Mouse (Mus musculus): ENCODE results near the gene Tjp1.

GRCm38 (mm10) chr7:65357538-65357937 is 170.0 kb downstream of the Tjp1 start:
- no peak for TF ChIP-seq CTCF (IDR thresholded peaks at IDR 0.05; ENCODE audit: low read depth, low read length)
- TF ChIP-seq POLR2A (IDR thresholded peaks at IDR 0.05; ENCODE audit: extremely low read depth, insufficient read depth, low read length), result no peak

Measured in liver, adult 2 months (tissue).